Mouse (Mus musculus) B cell, adult 67 days (primary cell): ENCODE results near the gene Olfr667. TPM values are rescaled to one million over a fixed set of nuclear protein-coding genes. Genes with fewer than 3 reads are reported as not detected.

Experiments used
- total RNA-seq, 2 experiments: library from RNA; stranded (reverse); gene quantifications; 4 replicates each; pipeline ENCODE4 v1.2.4; 2023

Olfr667 gene
- not detected for total RNA-seq

GRCm38 (mm10) chr7:104921382-104921781 is at the start of gene Olfr667:
Olfr667 (minus strand) TSS chr7:104921482.

GRCm38 (mm10) chr7:104962520-104962919 is 41.2 kb upstream of the Olfr667 start, which contains the start of gene Olfr670:
Olfr670 (minus strand) TSS chr7:104962620.

GRCm38 (mm10) chr7:104933940-104934339 is 12.7 kb upstream of the Olfr667 start, which contains the start of gene Olfr669:
Olfr669 (plus strand) TSS chr7:104934240.

GRCm38 (mm10) chr7:104927957-104928356 is 6.7 kb upstream of the Olfr667 start, which contains the start of gene Olfr668:
Olfr668 (minus strand) TSS chr7:104928057.

GRCm38 (mm10) chr7:104895852-104896251 is 25.4 kb downstream of the Olfr667 start, which contains the start of gene Olfr666:
Olfr666 (minus strand) TSS chr7:104895952.

GRCm38 (mm10) chr7:104877731-104878130 is 43.6 kb downstream of the Olfr667 start, which contains the start of gene Olfr665:
Olfr665 (plus strand) TSS chr7:104878031.

Other genes starting within 250 kb of the Olfr667 start
- gene Olfr661, start 235.0 kb downstream of the Olfr667 start, total RNA-seq, result not detected
- gene Usp17le, start 144.0 kb downstream of the Olfr667 start, total RNA-seq, result not detected
- not detected for gene Usp17lb, start 78.9 kb downstream of the Olfr667 start, total RNA-seq
- not detected for gene Usp17la, start 64.5 kb downstream of the Olfr667 start, total RNA-seq
- not detected for gene Olfr665, start 43.5 kb downstream of the Olfr667 start, total RNA-seq
- gene Olfr666, start 25.5 kb downstream of the Olfr667 start, total RNA-seq, result not detected
- not detected for gene Olfr668, start 6.6 kb upstream of the Olfr667 start, total RNA-seq
- not detected for gene Olfr669, start 12.8 kb upstream of the Olfr667 start, total RNA-seq
- gene Olfr670, start 41.1 kb upstream of the Olfr667 start, total RNA-seq, result not detected
- gene Olfr671, start 57.6 kb upstream of the Olfr667 start, total RNA-seq, result not detected
- not detected for gene Olfr672, start 80.5 kb upstream of the Olfr667 start, total RNA-seq
- not detected for gene Olfr675, start 107.0 kb upstream of the Olfr667 start, total RNA-seq
- gene Olfr676, start 111.2 kb upstream of the Olfr667 start, total RNA-seq, result not detected
- gene Olfr677, start 129.9 kb upstream of the Olfr667 start, total RNA-seq, result not detected
- not detected for gene Olfr678, start 143.0 kb upstream of the Olfr667 start, total RNA-seq
- gene Olfr679, start 159.7 kb upstream of the Olfr667 start, total RNA-seq, result not detected
- gene Olfr680-ps1, start 171.3 kb upstream of the Olfr667 start, total RNA-seq, result not detected
- gene Olfr681, start 195.4 kb upstream of the Olfr667 start, total RNA-seq, result not detected
- gene Olfr683, start 225.5 kb upstream of the Olfr667 start, total RNA-seq, result not detected
- gene Olfr684, start 242.2 kb upstream of the Olfr667 start, total RNA-seq, result not detected